Mouse (Mus musculus): ENCODE results near the gene Bcl11a.
A peak's percentile ranks its signal among the peaks of the same experiment; 100 is the strongest.

Gene Bcl11a

GRCm38 (mm10) chr11:24132853-24133252, 55.0 kb downstream of the Bcl11a start:
- no peak for DNase-seq (ENCODE audit: low read depth)

- DNase-seq (ENCODE audit: low read depth): no peak
Measured at GRCm38 (mm10) chr11:24133484-24133883, 55.6 kb downstream of the Bcl11a start.

DNA sequence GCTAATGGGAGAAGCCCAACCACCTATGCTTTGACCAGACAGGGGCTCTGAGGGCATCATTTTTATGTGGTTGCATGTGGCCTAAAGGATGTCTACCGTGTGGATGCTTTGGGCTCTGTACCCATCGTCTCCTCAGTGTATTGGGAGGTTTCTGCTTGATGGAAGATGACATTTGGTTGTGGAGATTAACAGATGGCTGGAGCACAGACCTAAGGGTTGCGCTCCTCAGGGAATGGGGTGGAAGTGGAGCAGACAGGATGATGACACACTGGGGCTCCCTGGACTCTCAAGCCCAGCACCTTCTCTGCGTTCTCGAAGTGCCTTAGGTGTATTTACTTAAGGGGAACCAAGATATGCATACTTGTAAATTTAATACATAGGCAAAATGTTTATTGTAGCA, 56.1 kb downstream of the Bcl11a start:
- DNase-seq (ENCODE audit: low read depth): no peak

- no peak for DNase-seq (ENCODE audit: low read depth)
Measured at GRCm38 (mm10) chr11:24135244-24135643, 57.4 kb downstream of the Bcl11a start.

DNA sequence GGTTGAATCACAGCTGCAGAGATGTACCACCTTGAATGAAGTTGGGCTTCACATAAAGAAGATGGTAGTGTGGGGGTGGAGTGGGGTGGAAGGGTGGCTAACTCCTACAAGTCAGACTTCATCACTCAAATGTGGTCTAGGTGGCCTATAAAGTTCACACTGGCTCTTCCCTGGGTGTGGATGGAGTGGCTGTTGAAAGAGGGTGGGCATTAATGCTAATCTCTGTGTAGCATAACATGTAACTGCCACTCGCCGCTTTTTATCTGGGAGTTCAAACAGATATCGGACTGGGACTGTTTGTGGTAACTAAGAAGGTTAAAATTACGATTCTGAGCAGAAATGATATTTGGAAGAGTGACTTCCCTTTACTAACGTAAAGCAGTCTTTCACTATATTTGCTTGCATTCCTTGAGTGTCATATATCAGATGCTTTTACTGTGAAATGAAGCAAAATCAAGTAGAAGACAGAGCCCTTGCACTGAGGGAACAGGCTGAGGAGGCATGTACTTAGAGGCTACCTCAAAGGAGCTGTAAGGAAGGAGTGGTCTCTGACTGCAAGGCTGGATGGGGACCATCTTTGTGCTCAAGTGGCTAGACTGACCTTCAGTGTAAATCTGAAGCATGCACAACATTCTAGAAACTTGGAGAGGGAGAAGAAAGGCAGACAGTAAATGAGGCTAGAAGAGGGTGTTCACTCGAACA, 58.4 kb downstream of the Bcl11a start:
- DNase-seq (ENCODE audit: low read depth): peak; percentile 78

DNA sequence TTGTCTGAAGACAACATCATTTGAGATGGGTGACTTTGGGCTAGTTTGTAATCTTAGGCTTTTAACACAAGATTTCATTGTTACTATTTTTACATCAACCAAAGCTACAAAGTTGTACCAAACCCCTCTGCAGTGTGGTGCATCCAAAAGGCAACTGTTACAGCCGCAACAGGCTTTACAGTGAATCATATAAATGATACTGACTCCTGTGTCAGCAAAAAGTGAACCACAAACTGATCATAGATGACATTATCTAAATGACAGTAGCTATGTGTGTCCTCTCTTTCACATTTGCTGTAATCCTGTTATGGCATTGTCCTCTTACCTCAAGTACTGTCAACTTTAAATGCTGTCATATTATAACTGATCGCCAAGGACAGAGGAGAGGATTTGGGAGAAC, 60.0 kb downstream of the Bcl11a start:
- DNase-seq (ENCODE audit: low read depth): no peak

- no peak for DNase-seq (ENCODE audit: low read depth)
Measured at GRCm38 (mm10) chr11:24138600-24139375, 60.9 kb downstream of the Bcl11a start.

DNA sequence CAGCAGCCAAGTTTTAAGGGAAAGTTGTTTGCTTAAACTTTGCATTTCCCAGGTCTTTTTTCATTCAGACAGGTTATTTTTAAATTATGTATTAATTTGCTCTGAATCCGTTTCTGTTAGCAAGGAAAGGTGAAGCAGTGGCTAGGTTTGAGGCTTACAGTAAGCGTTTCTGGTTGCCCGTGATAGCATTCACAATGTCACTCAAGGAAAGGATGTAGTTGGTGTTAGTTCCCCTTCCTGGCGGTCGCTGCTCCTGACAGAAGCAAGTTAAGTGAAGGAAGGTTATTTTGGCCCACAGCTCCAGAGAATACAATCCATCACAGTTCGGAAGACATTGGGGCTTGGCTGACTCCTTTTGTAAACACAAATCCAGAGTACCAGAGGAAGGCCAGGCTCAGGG, 61.6 kb downstream of the Bcl11a start:
- no peak for DNase-seq (ENCODE audit: low read depth)

DNA sequence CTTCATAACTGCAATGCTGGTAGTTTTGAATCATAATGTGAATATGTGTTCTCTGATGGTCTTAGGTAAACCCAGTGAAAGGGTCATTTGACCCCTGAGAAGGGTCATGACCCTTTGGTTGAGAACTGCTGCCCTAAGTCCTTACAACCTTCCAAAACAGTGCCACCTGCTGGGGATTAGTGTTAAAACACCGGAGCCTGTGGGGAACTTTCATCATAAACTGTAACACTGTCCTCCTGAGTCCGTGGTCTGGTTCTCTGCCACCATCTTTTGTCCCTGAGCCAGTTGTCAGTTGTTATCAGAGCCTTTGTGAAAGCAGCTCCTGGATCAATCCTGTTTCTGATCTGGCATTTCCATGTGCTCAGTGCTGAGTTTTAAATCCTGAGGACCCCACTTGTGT, 62.1 kb downstream of the Bcl11a start:
- no peak for DNase-seq (ENCODE audit: low read depth)

- no peak for DNase-seq (ENCODE audit: low read depth)
Measured at GRCm38 (mm10) chr11:24140948-24141347, 63.1 kb downstream of the Bcl11a start.

- DNase-seq (ENCODE audit: low read depth): no peak
Measured at GRCm38 (mm10) chr11:24141479-24142251, 63.8 kb downstream of the Bcl11a start.

GRCm38 (mm10) chr11:24142316-24142715, 64.5 kb downstream of the Bcl11a start:
- DNase-seq (ENCODE audit: low read depth): no peak

DNA sequence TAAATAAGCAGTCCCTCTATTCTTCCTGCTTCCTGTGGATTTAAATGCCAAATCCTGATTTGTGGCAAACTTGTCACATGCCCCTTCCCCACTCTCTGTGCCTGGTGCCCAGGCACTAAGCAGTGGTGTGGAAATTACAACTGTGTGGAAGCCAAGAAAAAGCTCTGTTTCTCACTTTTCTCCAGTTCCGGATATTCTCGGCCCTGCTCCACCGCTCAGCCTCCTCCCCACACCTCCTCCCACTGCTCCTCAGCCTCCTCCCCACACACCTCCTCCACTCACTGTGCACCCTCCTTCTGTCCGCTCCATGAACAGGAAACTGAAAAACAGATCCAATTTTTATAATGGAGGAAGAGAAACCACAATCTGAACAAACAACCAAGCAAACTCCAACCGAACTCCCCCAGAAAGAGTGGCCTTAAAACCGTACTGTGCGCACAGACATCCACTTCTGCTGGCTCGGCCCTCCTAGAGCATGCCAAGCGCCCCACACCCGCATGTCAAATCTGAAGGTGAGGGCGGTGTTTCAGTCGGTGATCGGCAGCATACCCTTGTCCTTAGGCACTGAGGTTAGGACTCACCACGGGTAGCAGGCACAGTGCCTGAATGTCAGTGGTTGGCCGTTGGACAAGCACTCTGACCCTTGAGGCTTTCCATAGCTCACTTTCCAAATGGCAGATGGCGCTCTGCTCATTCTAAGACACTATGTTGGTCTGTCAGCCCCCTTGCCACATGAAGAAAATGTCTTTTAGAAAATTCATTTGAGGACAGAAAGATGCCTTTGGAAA, 66.5 kb downstream of the Bcl11a start:
- no peak for DNase-seq (ENCODE audit: low read depth)

GRCm38 (mm10) chr11:24146034-24146433, 68.2 kb downstream of the Bcl11a start:
- no peak for DNase-seq (ENCODE audit: low read depth)

- DNase-seq (ENCODE audit: low read depth): no peak
Measured at GRCm38 (mm10) chr11:24146437-24146836, 68.6 kb downstream of the Bcl11a start.

DNA sequence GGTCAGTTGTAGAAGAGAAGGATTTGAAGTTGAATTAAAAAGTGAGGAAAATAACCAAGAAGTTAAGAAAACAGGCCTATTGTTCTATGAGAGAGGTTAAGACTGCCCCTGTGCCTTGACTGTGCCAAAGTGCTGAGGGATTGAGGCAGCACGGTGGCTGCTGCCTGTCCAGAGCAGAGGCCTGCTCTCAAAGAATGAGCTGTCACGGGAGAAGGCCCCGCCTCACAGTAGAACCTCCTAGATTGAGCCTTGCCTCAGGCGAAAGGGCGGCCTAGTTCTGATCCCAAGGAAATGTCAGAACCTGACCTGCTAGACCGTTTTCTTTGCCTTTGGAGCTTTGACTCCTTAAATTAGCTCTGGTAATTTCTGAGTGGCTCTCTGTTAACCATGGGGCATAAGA, 69.8 kb downstream of the Bcl11a start:
- no peak for DNase-seq (ENCODE audit: low read depth)

DNA sequence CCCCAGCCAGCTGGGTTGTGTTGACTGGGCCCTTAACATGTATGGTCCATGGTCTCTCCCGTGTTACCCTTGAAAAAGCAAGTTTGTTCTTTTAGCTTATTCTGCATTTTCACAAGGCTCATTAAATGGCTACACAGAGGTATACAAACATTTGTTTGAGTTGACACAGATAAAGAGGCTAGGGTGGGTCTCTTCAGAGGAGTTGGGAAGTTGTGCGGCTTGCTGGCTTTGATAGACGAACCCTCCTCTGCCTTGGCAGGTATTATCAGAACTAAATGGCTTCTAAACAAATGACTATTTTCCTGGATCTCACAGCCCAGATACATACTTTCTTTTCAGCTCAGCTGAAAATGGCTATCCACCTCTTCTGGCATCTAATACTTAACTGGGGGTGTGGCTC, 70.7 kb downstream of the Bcl11a start:
- no peak for DNase-seq (ENCODE audit: low read depth)

DNA sequence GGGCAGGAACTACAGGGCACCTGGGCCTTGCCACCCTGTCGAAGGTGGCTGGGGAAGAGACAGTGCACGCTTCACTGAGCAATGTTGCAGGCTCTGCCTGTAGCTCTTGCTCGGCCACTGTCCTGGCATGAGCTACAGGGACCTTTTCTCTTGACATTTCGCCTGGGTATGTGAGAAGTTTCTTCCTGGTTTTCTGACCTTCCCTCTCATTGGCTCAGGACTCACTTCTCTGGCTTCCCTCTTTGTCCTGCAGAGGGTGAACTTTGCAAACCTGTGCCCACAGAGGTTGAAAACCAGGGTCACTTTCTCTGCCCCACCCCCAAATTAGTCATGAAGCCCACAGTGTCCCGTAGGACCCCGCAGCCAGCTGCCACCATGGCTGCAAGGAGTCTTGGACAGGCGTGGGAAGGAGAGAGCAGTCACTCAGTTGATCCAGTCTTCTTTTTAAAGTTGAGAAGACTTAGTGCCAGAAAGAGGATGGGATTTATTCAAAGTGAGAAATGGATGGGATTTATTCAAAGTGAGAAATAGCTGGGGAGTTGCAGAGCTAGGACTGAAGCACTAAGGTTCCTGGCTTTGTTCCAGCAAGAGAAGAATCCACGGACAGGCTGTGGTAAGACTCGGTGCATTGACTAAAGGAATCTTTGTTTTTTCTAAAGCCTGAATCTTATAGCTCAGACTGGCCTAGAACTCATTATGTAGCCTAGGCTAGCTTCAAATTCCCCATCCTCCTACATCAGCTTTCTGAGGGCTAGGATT, 71.8 kb downstream of the Bcl11a start:
- DNase-seq (ENCODE audit: low read depth): no peak

GRCm38 (mm10) chr11:24152076-24152784, 74.4 kb downstream of the Bcl11a start:
- no peak for DNase-seq (ENCODE audit: low read depth)

DNA sequence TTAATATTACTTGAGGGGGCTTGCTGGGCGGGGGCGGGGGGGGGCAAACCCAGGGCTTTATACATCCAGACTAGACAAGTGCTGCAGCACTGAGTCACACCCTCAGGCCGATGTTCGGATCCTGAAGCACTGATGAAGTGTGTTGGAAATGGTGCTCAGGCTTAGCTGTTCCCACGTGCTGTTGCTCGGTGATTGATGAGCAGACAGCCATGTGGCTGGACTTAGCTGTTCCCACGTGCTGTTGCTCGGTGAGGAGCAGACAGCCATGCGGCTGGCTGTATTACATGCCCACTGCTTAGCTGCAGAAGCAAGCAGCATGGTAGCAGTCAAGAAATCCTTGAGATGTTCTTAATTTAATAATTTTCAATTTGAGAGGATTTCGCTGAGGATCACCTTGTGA, 75.2 kb downstream of the Bcl11a start:
- no peak for DNase-seq (ENCODE audit: low read depth)

DNA sequence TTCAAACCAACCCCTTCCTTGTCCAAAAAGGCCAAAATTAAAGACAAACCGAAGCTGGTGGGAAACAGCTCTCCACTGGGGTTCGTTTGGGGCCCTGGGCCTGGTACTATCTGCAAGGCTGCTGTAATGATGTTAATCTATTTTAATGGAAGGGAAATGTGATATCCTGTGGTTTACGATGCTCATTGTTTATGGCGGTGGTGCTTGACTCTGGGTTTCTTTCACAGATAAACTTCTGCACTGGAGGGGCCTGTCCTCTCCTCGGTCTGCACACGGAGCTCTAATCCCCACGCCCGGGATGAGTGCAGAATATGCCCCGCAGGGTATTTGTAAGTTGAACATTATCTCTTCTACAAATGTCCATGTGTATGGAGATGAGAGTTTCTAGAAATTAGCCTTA, 80.2 kb downstream of the Bcl11a start:
- DNase-seq (ENCODE audit: low read depth): no peak

Measured in c-Kit-positive CD71-positive TER-119-negative erythroid progenitor cells, embryonic 14.5 days (primary cell).